Mouse (Mus musculus) kidney, embryonic 16.5 days (tissue): Measurements from ENCODE around the gene Hoxb3. TPM values are rescaled to one million over a fixed set of nuclear protein-coding genes. Genes with fewer than 3 reads are reported as not detected.

Source experiments
- ATAC-seq: fragments of 200-750 bp; cut with Nextera tagmentation; 2 replicates; pipeline ENCODE4 v1.8.0; 2017; ENCODE audit warnings: moderate TSS enrichment; ENCODE audit not compliant: low FRiP score, low TSS enrichment
- H3K27ac ChIP-seq: fragments of 300-500 bp; sonication (generic); 2 replicates; pipeline ENCODE4 v1.5.1; 2014; ENCODE audit warnings: low read length
- H3K27me3 ChIP-seq: fragments of 300-500 bp; sonication (generic); 2 replicates; pipeline ENCODE4 v1.6.1; 2014; ENCODE audit warnings: low read length, control low read depth, mixed read lengths; ENCODE audit not compliant: insufficient read depth
- H3K36me3 ChIP-seq: fragments of 300-500 bp; sonication (generic); 2 replicates; pipeline ENCODE4 v1.6.1; 2014; ENCODE audit warnings: low read length, control low read depth, mixed read lengths; ENCODE audit not compliant: insufficient read depth
- H3K4me1 ChIP-seq: fragments of 300-500 bp; sonication (generic); 2 replicates; pipeline ENCODE4 v1.6.1; 2014; ENCODE audit warnings: low read length, control low read depth, mixed read lengths; ENCODE audit not compliant: insufficient read depth
- H3K4me2 ChIP-seq: fragments of 300-500 bp; sonication (generic); replicated peaks from 2 replicates; pipeline ENCODE4 v1.6.1; 2014; ENCODE audit warnings: low read depth, low read length
- H3K4me3 ChIP-seq: fragments of 300-500 bp; sonication (generic); 2 replicates; pipeline ENCODE4 v1.5.1; 2014; ENCODE audit warnings: mild to moderate bottlenecking, low read length
- H3K9ac ChIP-seq: fragments of 300-500 bp; sonication (generic); replicated peaks from 2 replicates; pipeline ENCODE4 v1.6.1; 2014; ENCODE audit warnings: low read length
- H3K9me3 ChIP-seq: fragments of 300-500 bp; sonication (generic); 2 replicates; pipeline ENCODE4 v1.6.1; 2016; ENCODE audit warnings: low read length, control low read depth
- WGBS: fragments of 180-500 bp; shearing (Covaris S2); extraction: QIAGEN DNeasy Blood & Tissue Kit; methylation state at CpG from one replicate; pipeline ENCODE4 v1.1.7; 2014; 5-methylcytosine and 5-hydroxymethylcytosine counted together
- polyA plus RNA-seq: library from polyadenylated mRNA; unstranded; fragments of >200 nt; fragmentation: Nextera tagmentation; extraction: Ambion mirVana; gene quantifications from 2 replicates; pipeline ENCODE4 v1.2.1, GENCODE M21; 2015

Gene Hoxb3
- polyA plus RNA-seq, 1 experiment from 2014 or later, result 3.7 TPM

GRCm38 (mm10) chr11:96325747-96326212, 2.7 kb downstream of the Hoxb3 start:
- ATAC-seq, result 0 out of 2 replicates have a peak, but pooled peaks have one; percentile 32
- H3K4me3 ChIP-seq, result peak overlapping the region; percentile 71
- peaks cover 97% of the 10 kb centered on the region for H3K4me1 ChIP-seq
- H3K27ac ChIP-seq, result peak overlapping the region; percentile 99
- 10% methylated on average over 22 of the region's 22 CpGs for WGBS
- H3K36me3 ChIP-seq, result no peaks in the 10 kb centered on the region; the same call in 1 of the 2 replicates
- no peaks in the 10 kb centered on the region for H3K9me3 ChIP-seq
- no peaks in the 10 kb centered on the region for H3K27me3 ChIP-seq
- H3K4me2 ChIP-seq, result peak overlapping the region; percentile 90
- H3K9ac ChIP-seq, result peak overlapping the region; percentile 90

- Histone ChIP-seq H3K4me1 (peaks cover 99% of the 10 kb centered on the region), H3K4me2 (peak overlapping the region; percentile 90), H3K9me3 (no peaks in the 10 kb centered on the region), H3K4me3 (peak overlapping the region; percentile 71), H3K36me3 (no peaks in the 10 kb centered on the region; the same call in 1 of the 2 replicates), H3K27ac (peak overlapping the region; percentile 99), H3K9ac (peak overlapping the region; percentile 90), H3K27me3 (no peaks in the 10 kb centered on the region)
- no peak for ATAC-seq
- WGBS, result 21% methylated on average over 12 of the region's 12 CpGs
Observed at GRCm38 (mm10) chr11:96326705-96327104, 3.6 kb downstream of the Hoxb3 start.

- 32% methylated on average over 7 of the region's 7 CpGs for WGBS
- Histone ChIP-seq H3K9me3 (no peaks in the 10 kb centered on the region), H3K4me3 (peak overlapping the region; percentile 71), H3K4me1 (peaks cover 99% of the 10 kb centered on the region), H3K27me3 (no peaks in the 10 kb centered on the region), H3K9ac (peak overlapping the region; percentile 90), H3K27ac (peak overlapping the region; percentile 99), H3K4me2 (peak overlapping the region; percentile 90), H3K36me3 (no peaks in the 10 kb centered on the region; the same call in 1 of the 2 replicates)
- ATAC-seq, result no peak
Observed at GRCm38 (mm10) chr11:96327122-96327521, 4.0 kb downstream of the Hoxb3 start.

DNA sequence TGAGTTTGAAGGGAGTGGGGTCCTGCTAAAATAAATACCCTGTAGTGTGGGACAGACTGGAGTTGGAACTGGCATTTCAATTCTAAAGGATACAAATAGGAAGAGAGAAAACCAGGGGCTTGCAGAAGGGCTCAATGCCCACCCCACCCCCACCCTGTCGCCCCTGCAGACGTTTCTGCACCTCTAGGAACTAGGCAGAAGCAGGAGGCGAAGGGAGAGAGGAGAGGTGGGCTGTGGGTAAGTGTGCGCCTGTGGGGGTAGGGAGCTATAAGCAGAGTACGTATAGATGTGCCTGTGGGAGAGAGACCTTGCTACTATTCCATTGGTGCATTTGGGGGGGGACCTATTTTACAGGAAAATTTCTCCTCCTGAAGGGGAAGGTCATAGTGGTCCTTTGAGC, 4.6 kb downstream of the Hoxb3 start:
- Histone ChIP-seq H3K27ac (peak overlapping the region; percentile 99), H3K4me2 (peak overlapping the region; percentile 90), H3K9ac (peak overlapping the region; percentile 90), H3K4me3 (peak overlapping the region; percentile 71), H3K9me3 (no peaks in the 10 kb centered on the region), H3K36me3 (no peaks in the 10 kb centered on the region; the same call in 1 of the 2 replicates), H3K4me1 (peaks cover 99% of the 10 kb centered on the region), H3K27me3 (no peaks in the 10 kb centered on the region)
- ATAC-seq, result no peak
- 28% methylated on average over 5 of the region's 5 CpGs for whole genome bisulfite sequencing

DNA sequence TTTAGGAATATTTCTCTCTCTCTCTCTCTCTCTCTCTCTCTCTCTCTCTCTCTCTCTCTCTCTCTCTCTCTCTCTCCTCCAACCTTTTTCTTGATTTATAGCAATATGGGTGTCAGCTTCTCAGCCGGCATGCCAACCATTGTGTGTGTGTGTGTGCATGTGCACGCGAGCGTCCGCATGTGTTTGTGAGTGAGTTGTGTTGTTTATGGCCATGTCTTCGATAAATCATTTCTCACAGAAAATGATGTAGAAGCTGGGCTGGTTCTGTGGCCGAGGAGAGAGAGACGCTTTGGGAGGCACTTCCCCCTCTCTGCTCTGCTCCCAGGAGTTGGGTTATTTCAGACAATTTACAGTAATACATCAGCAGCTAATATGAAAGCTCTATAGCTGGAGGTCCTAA, 5.5 kb downstream of the Hoxb3 start:
- Histone ChIP-seq H3K9me3 (no peaks in the 10 kb centered on the region), H3K4me2 (peak overlapping the region; percentile 90), H3K27me3 (no peaks in the 10 kb centered on the region), H3K4me1 (peaks cover 99% of the 10 kb centered on the region), H3K27ac (peak overlapping the region; percentile 99), H3K36me3 (no peaks in the 10 kb centered on the region; the same call in 1 of the 2 replicates), H3K9ac (peak overlapping the region; percentile 60), H3K4me3 (peak overlapping the region; percentile 71)
- ATAC-seq, result no peak
- 11% methylated on average over 8 of the region's 8 CpGs for WGBS

- H3K27ac ChIP-seq, result peak overlapping the region; percentile 99
- H3K27me3 ChIP-seq, result no peaks in the 10 kb centered on the region
- H3K36me3 ChIP-seq, result 0 out of 2 replicates have a peak, but pooled peaks cover 5% of the 10 kb centered on the region
- H3K9me3 ChIP-seq, result no peaks in the 10 kb centered on the region
- peak; percentile 9; the same call in 1 of the 2 replicates for ATAC-seq
- peak overlapping the region; percentile 73 for H3K9ac ChIP-seq
- 6% methylated on average over 8 of the region's 8 CpGs for WGBS
- H3K4me2 ChIP-seq, result peak overlapping the region; percentile 59
- H3K4me3 ChIP-seq, result peak overlapping the region; percentile 50
- peaks cover 99% of the 10 kb centered on the region for H3K4me1 ChIP-seq
Observed at GRCm38 (mm10) chr11:96332105-96332504, 9.0 kb downstream of the Hoxb3 start.

- no peaks in the 10 kb centered on the region for H3K9me3 ChIP-seq
- 4% methylated on average over 35 of the region's 35 CpGs for WGBS
- ATAC-seq, result peak; percentile 58
- no peaks in the 10 kb centered on the region for H3K27me3 ChIP-seq
- peak overlapping the region; percentile 99 for H3K27ac ChIP-seq
- H3K4me1 ChIP-seq, result peaks cover 99% of the 10 kb centered on the region
- peak overlapping the region; percentile 59 for H3K4me2 ChIP-seq
- peak overlapping the region; percentile 50 for H3K4me3 ChIP-seq
- H3K9ac ChIP-seq, result peak overlapping the region; percentile 73
- 0 out of 2 replicates have a peak, but pooled peaks cover 5% of the 10 kb centered on the region for H3K36me3 ChIP-seq
Observed at GRCm38 (mm10) chr11:96332618-96333032, 9.5 kb downstream of the Hoxb3 start.

- peak overlapping the region; percentile 99 for H3K27ac ChIP-seq
- H3K9ac ChIP-seq, result peak overlapping the region; percentile 73
- H3K27me3 ChIP-seq, result no peaks in the 10 kb centered on the region
- peaks cover 99% of the 10 kb centered on the region for H3K4me1 ChIP-seq
- WGBS, result 15% methylated on average over 17 of the region's 17 CpGs
- ATAC-seq, result peak; percentile 52
- peak overlapping the region; percentile 59 for H3K4me2 ChIP-seq
- peak overlapping the region; percentile 50 for H3K4me3 ChIP-seq
- peaks cover 7% of the 10 kb centered on the region; the same call in 1 of the 2 replicates for H3K36me3 ChIP-seq
- H3K9me3 ChIP-seq, result no peaks in the 10 kb centered on the region
Observed at GRCm38 (mm10) chr11:96333241-96334001, 10.3 kb downstream of the Hoxb3 start.

DNA sequence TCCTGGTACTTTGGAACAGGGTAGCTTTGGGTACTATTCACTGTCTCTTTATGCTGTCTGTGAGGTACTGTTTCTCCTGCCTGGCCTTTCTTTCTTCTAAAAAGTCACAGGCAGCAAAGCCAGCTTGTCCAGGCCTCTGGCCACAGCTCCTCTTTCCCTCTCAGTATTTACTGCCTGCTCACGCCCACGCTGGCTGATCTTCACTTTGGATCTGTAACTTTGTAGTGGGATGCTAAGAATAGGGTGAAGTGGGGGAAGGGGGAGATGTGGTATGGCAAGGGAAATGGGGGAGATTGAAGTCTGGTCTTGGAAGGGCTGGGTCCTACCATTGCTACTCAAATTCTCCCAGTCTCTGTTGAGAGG, 10.9 kb downstream of the Hoxb3 start:
- Histone ChIP-seq H3K9me3 (no peaks in the 10 kb centered on the region), H3K27ac (peak overlapping the region; percentile 99), H3K4me1 (peaks cover 99% of the 10 kb centered on the region), H3K36me3 (peaks cover 7% of the 10 kb centered on the region; the same call in 1 of the 2 replicates), H3K9ac (peak overlapping the region; percentile 73), H3K4me3 (peak overlapping the region; percentile 50), H3K27me3 (no peaks in the 10 kb centered on the region), H3K4me2 (peak overlapping the region; percentile 59)
- 11% methylated on average over 2 of the region's 2 CpGs for WGBS
- no peak for ATAC-seq
